Mouse (Mus musculus): ENCODE measurements around the gene Sumo1.

DNA sequence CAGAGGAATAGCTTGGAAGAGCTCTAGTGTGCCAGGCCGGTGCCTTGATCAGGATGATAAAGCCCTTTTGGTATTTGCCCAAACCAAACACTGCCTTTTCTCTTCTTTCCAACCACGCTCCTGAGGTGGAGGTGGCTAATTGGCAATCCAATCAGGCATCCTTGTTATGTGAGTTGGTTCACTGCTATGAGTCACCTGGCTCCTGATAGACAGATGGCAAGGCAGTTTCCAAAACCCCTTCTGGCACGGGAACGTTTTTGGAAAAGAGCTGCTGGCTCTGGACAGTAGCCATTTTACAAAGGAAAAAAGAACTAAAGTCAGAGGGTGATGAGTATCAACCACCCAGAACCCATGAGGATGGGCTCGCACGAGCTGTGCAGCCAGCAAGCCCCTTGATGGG, 103.7 kb downstream of the Sumo1 start:
- TF ChIP-seq CTCF (IDR thresholded peaks at IDR 0.05; ENCODE audit: borderline replicate concordance, control insufficient read depth, extremely low read depth, insufficient read depth, low read length, poor library complexity) (no peak), POLR2A (IDR thresholded peaks at IDR 0.05; ENCODE audit: control insufficient read depth, extremely low read depth, insufficient read depth, low read length, poor library complexity) (no peak)
